Mouse (Mus musculus) MEL (cell line): ENCODE measurements around the gene Egfl7. TPM values are rescaled to one million over a fixed set of nuclear protein-coding genes. Genes with fewer than 3 reads are reported as not detected.

Experiments
- DNase-seq: peaks from one replicate; pipeline ENCODE4 v3.0.0; 2011; ENCODE audit warnings: low read depth, low spot score
- H3K27ac ChIP-seq: 2 replicates; pipeline ENCODE4 v1.5.1; 2012; ENCODE audit warnings: low read depth, mild to moderate bottlenecking, control low read depth, low read length, moderate library complexity; ENCODE audit not compliant: control insufficient read depth
- H3K27me3 ChIP-seq, 2 experiments: fragments of 150-350 bp in 1 of 2; sonication (generic) in 1 of 2; 2 replicates each; pipeline ENCODE4 v1.6.1; 2012; ENCODE audit warnings: low read length in 2 of 2, mild to moderate bottlenecking in 2 of 2, improper control_type of control experiment in 1 of 2, moderate library complexity in 1 of 2; ENCODE audit not compliant: insufficient read depth in 2 of 2, control insufficient read depth in 1 of 2
- H3K36me3 ChIP-seq, 2 experiments: 2 replicates each; pipeline ENCODE4 v1.6.1; 2012 to 2014; ENCODE audit warnings: low read length in 2 of 2, improper control_type of control experiment in 1 of 2, inconsistent platforms in 1 of 2, mild to moderate bottlenecking in 1 of 2; ENCODE audit not compliant: insufficient read depth in 2 of 2, control insufficient read depth in 1 of 2
- H3K4me1 ChIP-seq, 2 experiments: fragments of 150-350 bp in 1 of 2; sonication (generic) in 1 of 2; 2 replicates each; pipeline ENCODE4 v1.6.1; 2012; ENCODE audit warnings: low read length in 2 of 2, improper control_type of control experiment in 1 of 2, mild to moderate bottlenecking in 1 of 2; ENCODE audit not compliant: insufficient read depth in 2 of 2, control insufficient read depth in 1 of 2
- H3K4me3 ChIP-seq, 2 experiments: fragments of 150-350 bp in 1 of 2; sonication (generic) in 1 of 2; 2 replicates each; pipeline ENCODE4 v1.5.1; 2012; ENCODE audit warnings: low read depth in 2 of 2, low read length in 2 of 2, mild to moderate bottlenecking in 2 of 2, moderate library complexity in 2 of 2, control low read depth in 1 of 2, improper control_type of control experiment in 1 of 2; ENCODE audit not compliant: control insufficient read depth in 1 of 2, insufficient read depth in 1 of 2
- H3K79me2 ChIP-seq: 2 replicates; pipeline ENCODE4 v1.6.1; 2012; ENCODE audit warnings: mild to moderate bottlenecking, low read length, moderate library complexity; ENCODE audit not compliant: control insufficient read depth, poor library complexity, insufficient read depth
- H3K9ac ChIP-seq: 2 replicates; pipeline ENCODE4 v1.6.1; 2012; ENCODE audit warnings: low read depth, mild to moderate bottlenecking, control low read depth, low read length, moderate library complexity; ENCODE audit not compliant: control insufficient read depth, poor library complexity, severe bottlenecking
- H3K9me3 ChIP-seq: fragments of 150-350 bp; sonication (generic); replicated peaks from 2 replicates; pipeline ENCODE4 v1.6.1; 2012; ENCODE audit warnings: mild to moderate bottlenecking, low read length, improper control_type of control experiment, moderate library complexity; ENCODE audit not compliant: insufficient read depth
- BHLHE40 ChIP-seq: IDR thresholded peaks from 2 replicates; pipeline ENCODE4 v1.6.1; 2012; ENCODE audit warnings: low read depth, mild to moderate bottlenecking, inconsistent platforms, low read length, improper control_type of control experiment, borderline replicate concordance
- E2F4 ChIP-seq: IDR thresholded peaks from 2 replicates; pipeline ENCODE4 v1.6.1; 2011; ENCODE audit warnings: low read depth, low read length, improper control_type of control experiment, borderline replicate concordance
- ETS1 ChIP-seq: IDR thresholded peaks from 2 replicates; pipeline ENCODE4 v1.6.1; 2012; ENCODE audit warnings: low read depth, mild to moderate bottlenecking, inconsistent platforms, low read length, improper control_type of control experiment, moderate library complexity
- GABPA ChIP-seq: IDR thresholded peaks from 2 replicates; pipeline ENCODE4 v1.6.1; 2012; ENCODE audit warnings: low read depth, mild to moderate bottlenecking, inconsistent platforms, low read length, improper control_type of control experiment, moderate library complexity
- GATA1 ChIP-seq: IDR thresholded peaks from 2 replicates; pipeline ENCODE4 v1.6.1; 2011; ENCODE audit warnings: low read depth, low read length, improper control_type of control experiment
- HCFC1 ChIP-seq: IDR thresholded peaks from 2 replicates; pipeline ENCODE4 v1.6.1; 2012; ENCODE audit warnings: low read depth, mild to moderate bottlenecking, inconsistent platforms, low read length, improper control_type of control experiment, moderate library complexity
- JUND ChIP-seq: IDR thresholded peaks from 2 replicates; pipeline ENCODE4 v1.6.1; 2011; ENCODE audit warnings: low read depth, mild to moderate bottlenecking, improper control_type of control experiment, low read length
- KAT2A ChIP-seq: conservative IDR thresholded peaks from 2 replicates; pipeline ENCODE4 v1.6.1; 2012; ENCODE audit warnings: low read depth, low read length, improper control_type of control experiment, inconsistent platforms
- MAFK ChIP-seq: IDR thresholded peaks from 2 replicates; pipeline ENCODE4 v1.6.1; 2011; ENCODE audit warnings: low read depth, mild to moderate bottlenecking, low read length, improper control_type of control experiment, borderline replicate concordance
- MEF2A ChIP-seq: IDR thresholded peaks from 2 replicates; pipeline ENCODE4 v1.6.1; 2014; ENCODE audit warnings: low read depth, mild to moderate bottlenecking, inconsistent platforms, low read length, improper control_type of control experiment; ENCODE audit not compliant: poor library complexity, insufficient replicate concordance, severe bottlenecking; ENCODE audit errors: extremely low read depth
- MYB ChIP-seq: IDR thresholded peaks from 2 replicates; pipeline ENCODE4 v1.6.1; 2011; ENCODE audit warnings: mild to moderate bottlenecking, low read depth, low read length, improper control_type of control experiment
- MYC ChIP-seq: IDR thresholded peaks from 2 replicates; pipeline ENCODE4 v1.6.1; 2011; ENCODE audit warnings: low read depth, mild to moderate bottlenecking, low read length, improper control_type of control experiment, moderate library complexity
- NRF1 ChIP-seq: IDR thresholded peaks from 2 replicates; pipeline ENCODE4 v1.6.1; 2014; ENCODE audit warnings: low read depth, mild to moderate bottlenecking, inconsistent platforms, low read length, improper control_type of control experiment, moderate library complexity; ENCODE audit not compliant: poor library complexity, insufficient read depth, severe bottlenecking
- POLR2AphosphoS2 ChIP-seq: IDR thresholded peaks from 2 replicates; pipeline ENCODE4 v1.6.1; 2011; ENCODE audit warnings: low read length, improper control_type of control experiment
- POLR2AphosphoS5 ChIP-seq: IDR thresholded peaks from 2 replicates; pipeline ENCODE4 v1.6.1; 2012; ENCODE audit warnings: low read depth, borderline replicate concordance, mild to moderate bottlenecking, inconsistent platforms, low read length, moderate library complexity, mixed read lengths
- SMC3 ChIP-seq: IDR thresholded peaks from 2 replicates; pipeline ENCODE4 v1.6.1; 2011; ENCODE audit warnings: low read depth, low read length, improper control_type of control experiment
- TCF12 ChIP-seq: IDR thresholded peaks from 2 replicates; pipeline ENCODE4 v1.6.1; 2014; ENCODE audit warnings: low read depth, mild to moderate bottlenecking, inconsistent platforms, low read length, improper control_type of control experiment, moderate library complexity
- UBTF ChIP-seq: IDR thresholded peaks from 2 replicates; pipeline ENCODE4 v1.6.1; 2012; ENCODE audit warnings: low read depth, mild to moderate bottlenecking, inconsistent platforms, low read length, improper control_type of control experiment, moderate library complexity, borderline replicate concordance; ENCODE audit not compliant: insufficient read depth
- ZKSCAN1 ChIP-seq: IDR thresholded peaks from 2 replicates; pipeline ENCODE4 v1.6.1; 2012; ENCODE audit warnings: low read depth, mild to moderate bottlenecking, inconsistent platforms, low read length, improper control_type of control experiment, moderate library complexity
- ZNF384 ChIP-seq: IDR thresholded peaks from 2 replicates; pipeline ENCODE4 v1.6.1; 2012; ENCODE audit warnings: low read depth, mild to moderate bottlenecking, inconsistent platforms, low read length, improper control_type of control experiment
- polyA plus RNA-seq, 2 experiments: library from polyadenylated mRNA; stranded (reverse) in 1 of 2; unstranded in 1 of 2; fragments of >175 nt in 1 of 2; fragments of >200 nt in 1 of 2; gene quantifications; 2 replicates each; pipeline versions ENCODE4 v1.2.1 to v1.2.4; 2012; ENCODE audit warnings: low replicate concordance in 2 of 2, low read depth in 1 of 2; ENCODE audit not compliant: insufficient read length in 2 of 2, insufficient read depth in 1 of 2, missing spikeins in 1 of 2
- total RNA-seq: library from RNA; depleted of rRNA; stranded (reverse); fragments of 300-350 nt; gene quantifications from 2 replicates; pipeline ENCODE4 v1.2.3, GENCODE M21; 2012

The Egfl7 gene
- total and polyA plus RNA-seq, 3 experiments, result 73.9 to 125 TPM; not detected in 1

DNA sequence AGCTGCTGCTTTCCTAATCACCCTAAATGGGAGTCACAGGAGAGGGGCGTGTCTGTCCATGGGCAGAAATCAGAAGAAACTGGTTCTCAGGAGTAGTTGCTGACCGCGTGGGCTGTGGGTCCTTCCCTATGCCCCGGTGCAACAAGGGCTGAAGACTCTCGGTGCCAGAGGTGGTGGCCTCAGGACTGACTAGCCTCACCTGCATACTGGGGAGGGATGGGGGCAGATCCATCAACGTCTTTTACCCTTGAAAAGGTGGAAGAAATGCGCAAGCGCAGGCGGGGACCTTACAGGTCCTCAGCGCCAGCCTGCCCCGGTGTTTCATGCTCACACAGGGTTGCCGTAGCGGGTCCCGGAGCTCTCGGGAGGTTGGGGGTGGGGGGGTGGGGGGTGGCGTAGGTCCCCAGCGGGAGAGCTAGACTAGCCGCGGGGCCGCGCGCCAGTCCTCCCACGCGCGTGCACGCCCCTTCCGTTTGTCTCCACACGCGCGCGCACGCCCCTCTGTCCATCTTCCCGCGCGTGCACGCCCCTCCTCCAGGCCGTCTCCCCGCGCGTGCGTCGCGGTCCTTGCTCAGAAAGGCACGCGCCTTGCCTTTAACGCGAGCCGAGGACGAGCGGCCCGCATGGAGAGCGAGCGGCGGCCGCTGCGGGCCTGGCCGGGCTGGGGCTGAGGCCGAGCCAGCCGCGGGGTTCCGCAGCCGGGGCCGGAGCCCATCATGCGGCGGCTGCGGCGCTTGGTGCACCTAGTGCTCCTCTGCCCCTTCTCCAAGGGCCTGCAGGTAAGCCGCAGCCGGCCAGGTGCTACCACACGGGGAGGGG is 48.3 kb downstream of the Egfl7 start, which contains the start of gene Fam69b:
Fam69b (plus strand) TSS at position 537 of the 819 bp plus-strand sequence.
- Histone ChIP-seq H3K79me2 (no peaks in the 10 kb centered on the region), H3K27ac (no peak within 1 kb of the TSS), H3K9me3 (no peaks in the 10 kb centered on the region), H3K4me3 (no peak within 1 kb of the TSS), H3K27me3 (peaks cover 0 to 7% of the 10 kb centered on the region in 2 experiments; a peak in 2 of 4 replicates), H3K4me1 (no peaks in the 10 kb centered on the region), H3K36me3 (no peaks in the 10 kb centered on the region), H3K9ac (no peak within 1 kb of the TSS)
- TF ChIP-seq JUND (no peak), ETS1 (no peak), MYB (no peak), MAFK (no peak), TCF12 (no peak), E2F4 (no peak), ZNF384 (no peak), MEF2A (no peak), POLR2AphosphoS5 (no peak), SMC3 (no peak), GABPA (no peak), ZKSCAN1 (no peak), HCFC1 (no peak), BHLHE40 (no peak), NRF1 (no peak), POLR2AphosphoS2 (no peak), GATA1 (no peak), MYC (no peak), UBTF (no peak), KAT2A (no peak)
- DNase-seq, result no peak
